ENCODE assay signal across 10 mouse cellular contexts in the genomic region with DNA sequence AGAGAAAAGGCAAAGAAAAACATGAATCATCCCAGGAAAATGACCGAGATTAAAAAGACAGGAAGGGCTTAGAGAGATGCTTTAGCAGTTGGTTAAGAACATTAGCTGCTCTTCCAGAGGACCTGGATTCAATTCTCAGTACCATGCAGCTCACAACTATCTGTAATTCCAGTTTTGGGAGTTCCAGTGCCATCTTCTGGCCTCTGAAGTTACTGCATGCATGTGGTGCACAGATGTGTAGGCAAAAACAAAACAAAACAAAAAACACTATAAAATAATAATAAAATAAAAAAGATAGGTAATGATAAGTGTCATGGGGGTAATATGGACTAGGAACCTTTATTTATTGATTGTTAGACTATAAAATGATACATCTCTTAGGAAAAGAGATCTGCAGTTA. TPM values are rescaled to one million over a fixed set of nuclear protein-coding genes. Genes with fewer than 3 reads are reported as not detected.
DNase-seq lines count a peak whose midpoint lies in the region; ATAC-seq and TF ChIP-seq lines count a peak whose summit lies in the region.
"Had no signal": no experiment of that assay in that cellular context is flagged by ENCODE, and none has a peak within 500 bp of the region (broad histone marks: within the 10 kb centered on the region; RNA-seq: fewer than 3 reads in every experiment).

No protein-coding gene starts in this region.

- H3K9ac ChIP-seq in embryonic facial prominence, embryonic 11.5 days (replicated peaks; ENCODE audit: low read length): no peak overlapping the region
- H3K9ac ChIP-seq in lung, embryonic 14.5 days: no peak overlapping the region
- H3K9ac ChIP-seq: heart, embryonic 13.5 days had no signal

- ATAC-seq in embryonic facial prominence, embryonic 11.5 days (replicated peaks; ENCODE audit: insufficient number of reproducible peaks, low FRiP score, low TSS enrichment, low read depth): no peak
- no peak for ATAC-seq in lung, embryonic 14.5 days (ENCODE audit: insufficient read depth)

- TF ChIP-seq CTCF in lung, embryonic 14.5 days (IDR thresholded peaks at IDR 0.05; ENCODE audit: low read depth): peak; percentile 37
- peak; percentile 20; the same call in 1 of the 2 replicates for TF ChIP-seq CTCF in cortical plate, adult 2 months (IDR thresholded peaks at IDR 0.05; ENCODE audit: extremely low read depth, insufficient read depth, low read length)

- no peak overlapping the region for H3K27ac ChIP-seq in embryonic facial prominence, embryonic 11.5 days (replicated peaks; ENCODE audit: low read depth, low read length)
- H3K27ac ChIP-seq in embryonic facial prominence, embryonic 10.5 days (replicated peaks): no peak overlapping the region
- H3K27ac ChIP-seq in lung, embryonic 14.5 days (ENCODE audit: low read depth): no peak overlapping the region
- no peak overlapping the region for H3K27ac ChIP-seq in cortical plate, adult 2 months (ENCODE audit: insufficient read depth, low read length)
- H3K27ac ChIP-seq: heart, embryonic 13.5 days had no signal

- peak; percentile 31 for DNase-seq in embryonic facial prominence, embryonic 11.5 days (ENCODE audit: low spot score)
- no peak for DNase-seq in embryonic facial prominence, embryonic 10.5 days (ENCODE audit: low spot score)
- peak; percentile 31 for DNase-seq in lung, embryonic 14.5 days
- DNase-seq in lung, adult 18-20 months: no peak
- DNase-seq in retina, postnatal 1 day: peak; percentile 35
- no peak for DNase-seq in cerebellum, postnatal 10 days
- DNase-seq in testis, postnatal 14 days (ENCODE audit: low spot score): no peak

- no peaks in the 10 kb centered on the region for H3K4me1 ChIP-seq in embryonic facial prominence, embryonic 11.5 days (ENCODE audit: control insufficient read depth, insufficient read depth, low read length)
- H3K4me1 ChIP-seq in embryonic facial prominence, embryonic 10.5 days: no peaks in the 10 kb centered on the region
- no peaks in the 10 kb centered on the region for H3K4me1 ChIP-seq in lung, embryonic 14.5 days (ENCODE audit: insufficient read depth)
- H3K4me1 ChIP-seq in cortical plate, adult 2 months (ENCODE audit: control insufficient read depth, insufficient read depth, low read length): no peaks in the 10 kb centered on the region

- H3K4me3 ChIP-seq in embryonic facial prominence, embryonic 11.5 days (ENCODE audit: low read depth, low read length): no peak overlapping the region
- H3K4me3 ChIP-seq in embryonic facial prominence, embryonic 10.5 days: no peak overlapping the region
- H3K4me3 ChIP-seq in lung, embryonic 14.5 days (ENCODE audit: low read depth, low read length): no peak overlapping the region
- H3K4me3 ChIP-seq in cortical plate, adult 2 months (ENCODE audit: insufficient read depth, low read length): no peak overlapping the region
- H3K4me3 ChIP-seq: heart, embryonic 13.5 days had no signal

- no peaks in the 10 kb centered on the region for H3K36me3 ChIP-seq in embryonic facial prominence, embryonic 11.5 days (replicated peaks; ENCODE audit: control insufficient read depth, insufficient read depth, low read depth, low read length)
- H3K36me3 ChIP-seq in embryonic facial prominence, embryonic 10.5 days (replicated peaks): no peaks in the 10 kb centered on the region
- H3K36me3 ChIP-seq in lung, embryonic 14.5 days (ENCODE audit: insufficient read depth): no peaks in the 10 kb centered on the region
- H3K36me3 ChIP-seq: G1E; heart, embryonic 13.5 days had no signal

- no peaks in the 10 kb centered on the region for H3K9me3 ChIP-seq in embryonic facial prominence, embryonic 11.5 days (replicated peaks; ENCODE audit: control insufficient read depth, low read length)
- H3K9me3 ChIP-seq in embryonic facial prominence, embryonic 10.5 days: 0 out of 2 replicates have a peak, but pooled peaks cover 6% of the 10 kb centered on the region
- no peaks in the 10 kb centered on the region for H3K9me3 ChIP-seq in lung, embryonic 14.5 days (ENCODE audit: low read depth, low read length)

- 76% methylated on average over 1 of the region's 1 CpGs for WGBS in embryonic facial prominence, embryonic 11.5 days
- 62% methylated on average over 1 of the region's 1 CpGs for WGBS in embryonic facial prominence, embryonic 10.5 days
- WGBS in lung, embryonic 14.5 days: 88% methylated on average over 1 of the region's 1 CpGs

- H3K4me2 ChIP-seq in embryonic facial prominence, embryonic 11.5 days (ENCODE audit: low read depth, low read length): no peak overlapping the region
- H3K4me2 ChIP-seq in lung, embryonic 14.5 days: no peak overlapping the region
- H3K4me2 ChIP-seq: heart, embryonic 13.5 days had no signal

- no peaks in the 10 kb centered on the region for H3K27me3 ChIP-seq in embryonic facial prominence, embryonic 11.5 days (ENCODE audit: control insufficient read depth, insufficient read depth, low read length)
- no peaks in the 10 kb centered on the region for H3K27me3 ChIP-seq in embryonic facial prominence, embryonic 10.5 days (replicated peaks; ENCODE audit: low read depth, poor library complexity, severe bottlenecking)
- H3K27me3 ChIP-seq in lung, embryonic 14.5 days (ENCODE audit: insufficient read depth, low read length): no peaks in the 10 kb centered on the region
- H3K27me3 ChIP-seq: heart, embryonic 13.5 days had no signal

- no peak for TF ChIP-seq POLR2A in cortical plate, adult 2 months (IDR thresholded peaks at IDR 0.05; ENCODE audit: extremely low read depth, insufficient read depth, low read length)

RNA-seq across cellular contexts. Expression of gene Parp9, which starts 24.7 kb away (rescaled TPM):
- 2.7 and 3.2 TPM in 2 replicates for polyA plus RNA-seq in embryonic facial prominence, embryonic 11.5 days (2014; fragmentation: Nextera tagmentation; extraction: Ambion mirVana)
- 2.1 and 2.5 TPM in 2 replicates for polyA plus RNA-seq in embryonic facial prominence, embryonic 10.5 days (2016; fragmentation: Nextera tagmentation; extraction: Ambion mirVana)
- polyA plus RNA-seq in lung, embryonic 14.5 days (2014; fragmentation: Nextera tagmentation; extraction: Ambion mirVana): 4.7 and 5.2 TPM in 2 replicates
- 3.9 and 4.0 TPM in 2 replicates for polyA plus RNA-seq in cortical plate, adult 2 months (2012; rRNA removed)

RNA-seq across cellular contexts. Expression of gene Dtx3l, which starts 25.4 kb away (rescaled TPM):
- 3.1 and 3.7 TPM in 2 replicates for polyA plus RNA-seq in embryonic facial prominence, embryonic 11.5 days (2014; fragmentation: Nextera tagmentation; extraction: Ambion mirVana)
- 2.3 and 2.8 TPM in 2 replicates for polyA plus RNA-seq in embryonic facial prominence, embryonic 10.5 days (2016; fragmentation: Nextera tagmentation; extraction: Ambion mirVana)
- 4.9 and 5.6 TPM in 2 replicates for polyA plus RNA-seq in lung, embryonic 14.5 days (2014; fragmentation: Nextera tagmentation; extraction: Ambion mirVana)
- polyA plus RNA-seq in cortical plate, adult 2 months (2012; rRNA removed): 2.8 TPM in 2 replicates

RNA-seq across cellular contexts. Expression of gene Parp14, which starts 42.2 kb away (rescaled TPM):
- 0.29 and 0.45 TPM in 2 replicates for polyA plus RNA-seq in embryonic facial prominence, embryonic 11.5 days (2014; fragmentation: Nextera tagmentation; extraction: Ambion mirVana)
- polyA plus RNA-seq in embryonic facial prominence, embryonic 10.5 days (2016; fragmentation: Nextera tagmentation; extraction: Ambion mirVana): 0.26 and 0.43 TPM in 2 replicates
- polyA plus RNA-seq in lung, embryonic 14.5 days (2014; fragmentation: Nextera tagmentation; extraction: Ambion mirVana): 0.58 and 0.74 TPM in 2 replicates
- polyA plus RNA-seq in cortical plate, adult 2 months (2012; rRNA removed): 1.4 and 1.8 TPM in 2 replicates

Comparison
In these comparisons a context has a peak if more than half of its experiments do, and no peak if none do; other contexts are left out.
1. DNase-seq: peak in embryonic facial prominence, embryonic 11.5 days (single experiment), lung, embryonic 14.5 days (single experiment) and retina, postnatal 1 day (single experiment); none in embryonic facial prominence, embryonic 10.5 days (single experiment), lung, adult 18-20 months (0 of 2), cerebellum, postnatal 10 days (0 of 2) and testis, postnatal 14 days (single experiment).